Mouse (Mus musculus) intestine, embryonic 16.5 days (tissue): ENCODE results near the gene Slc35c1. TPM values are rescaled to one million over a fixed set of nuclear protein-coding genes. Genes with fewer than 3 reads are reported as not detected.

Experiments used
- ATAC-seq: fragments of 200-750 bp; cut with Nextera tagmentation; 2 replicates; pipeline ENCODE4 v1.8.0; 2017; ENCODE audit warnings: moderate TSS enrichment, moderate library complexity
- H3K27ac ChIP-seq: fragments of 300-500 bp; sonication (generic); 2 replicates; pipeline ENCODE4 v1.5.1; 2014; ENCODE audit warnings: mild to moderate bottlenecking, low read length
- H3K27me3 ChIP-seq: fragments of 300-500 bp; sonication (generic); replicated peaks from 2 replicates; pipeline ENCODE4 v1.6.1; 2014; ENCODE audit warnings: low read length, control low read depth, mixed read lengths; ENCODE audit not compliant: control insufficient read depth, insufficient read depth
- H3K36me3 ChIP-seq: fragments of 300-500 bp; sonication (generic); 2 replicates; pipeline ENCODE4 v1.6.1; 2014; ENCODE audit warnings: low read length, control low read depth; ENCODE audit not compliant: control insufficient read depth, insufficient read depth
- H3K4me1 ChIP-seq: fragments of 300-500 bp; sonication (generic); 2 replicates; pipeline ENCODE4 v1.6.1; 2014; ENCODE audit warnings: low read length, control low read depth, mixed read lengths; ENCODE audit not compliant: control insufficient read depth, insufficient read depth
- H3K4me2 ChIP-seq: fragments of 300-500 bp; sonication (generic); 2 replicates; pipeline ENCODE4 v1.6.1; 2014; ENCODE audit warnings: low read depth, low read length, control low read depth
- H3K4me3 ChIP-seq: fragments of 300-500 bp; sonication (generic); 2 replicates; pipeline ENCODE4 v1.5.1; 2014; ENCODE audit warnings: mild to moderate bottlenecking, low read length
- H3K9ac ChIP-seq: fragments of 300-500 bp; sonication (generic); 2 replicates; pipeline ENCODE4 v1.6.1; 2014; ENCODE audit warnings: low read depth, low read length
- H3K9me3 ChIP-seq: fragments of 300-500 bp; sonication (generic); 2 replicates; pipeline ENCODE4 v1.6.1; 2016; ENCODE audit warnings: low read length, control low read depth; ENCODE audit not compliant: control insufficient read depth
- WGBS: fragments of 180-500 bp; shearing (Covaris S2); extraction: QIAGEN DNeasy Blood & Tissue Kit; methylation state at CpG from one replicate; pipeline ENCODE4 v1.1.7; 2014; 5-methylcytosine and 5-hydroxymethylcytosine counted together
- polyA plus RNA-seq: library from polyadenylated mRNA; unstranded; fragments of >200 nt; fragmentation: Nextera tagmentation; extraction: Ambion mirVana; gene quantifications from 2 replicates; pipeline ENCODE4 v1.2.1, GENCODE M21; 2015

Gene Slc35c1
- polyA plus RNA-seq, 1 experiment from 2014 or later = 57.6 TPM

DNA sequence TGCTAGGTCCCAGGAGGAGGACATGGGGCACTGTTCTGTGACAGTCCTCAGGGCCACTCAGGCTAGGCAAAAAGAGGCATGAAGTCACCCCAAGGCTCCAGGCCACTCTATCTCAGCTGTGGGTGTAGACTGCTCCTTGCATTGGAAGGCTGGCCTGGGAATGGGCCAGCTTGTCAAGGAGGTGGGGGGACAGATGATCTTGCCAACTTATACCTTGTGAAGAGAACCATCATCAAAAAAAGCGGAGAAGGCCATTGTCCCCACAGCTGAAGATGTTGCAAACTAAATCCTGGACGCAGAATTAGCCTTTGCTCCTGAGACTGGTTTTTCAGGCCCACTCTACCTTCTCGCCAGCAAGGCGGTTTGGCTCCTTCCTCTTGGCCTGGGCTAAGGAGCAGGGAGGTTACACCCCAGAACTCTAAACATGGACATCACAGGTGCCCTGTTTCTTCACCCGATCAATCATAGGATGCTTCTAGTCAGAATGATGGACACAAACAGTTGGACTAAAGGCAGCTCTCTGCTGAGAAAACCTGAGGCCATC lies 56.5 kb downstream of the Slc35c1 start:
- H3K4me1 ChIP-seq = peaks cover 9% of the 10 kb centered on the region; the same call in 1 of the 2 replicates
- H3K4me2 ChIP-seq = no peak overlapping the region
- peaks cover 3% of the 10 kb centered on the region; the same call in 1 of the 2 replicates for H3K36me3 ChIP-seq
- H3K9me3 ChIP-seq = no peaks in the 10 kb centered on the region
- no peak overlapping the region for H3K4me3 ChIP-seq
- no peak for ATAC-seq
- peaks cover 6% of the 10 kb centered on the region; the same call in 1 of the 2 replicates for H3K27me3 ChIP-seq
- no peak overlapping the region for H3K27ac ChIP-seq
- WGBS = 91% methylated on average over 5 of the region's 5 CpGs
- no peak overlapping the region for H3K9ac ChIP-seq

Other genes starting within 250 kb of the Slc35c1 start
- 66.2 and 70.8 TPM in 2 replicates for gene Pex16, start 85.9 kb downstream of the Slc35c1 start, polyA plus RNA-seq
- 11.8 and 12.3 TPM in 2 replicates for gene Large2, start 85.7 kb downstream of the Slc35c1 start, polyA plus RNA-seq
- 5.0 and 5.6 TPM in 2 replicates for gene 1700029I15Rik, start 78.0 kb downstream of the Slc35c1 start, polyA plus RNA-seq
- 10.6 and 11.2 TPM in 2 replicates for gene Mapk8ip1, start 59.3 kb downstream of the Slc35c1 start, polyA plus RNA-seq
- gene Cry2, start 26.5 kb downstream of the Slc35c1 start, polyA plus RNA-seq = 14.5 and 15.3 TPM in 2 replicates
- 4.2 TPM in 2 replicates for gene Chst1, start 139.2 kb upstream of the Slc35c1 start, polyA plus RNA-seq